Mouse (Mus musculus) frontal cortex, postnatal 25 days (tissue): Measurements from ENCODE around the gene Cdk2.

ENCODE experiments used
- DNase-seq, 2 experiments: peaks; one replicate each; pipeline ENCODE4 v3.0.0; 2022; ENCODE audit warnings: low spot score in 2 of 2

Cdk2 gene

GRCm38 (mm10) chr10:128655254-128655653 lies 49.6 kb downstream of the Cdk2 start:
- no peak for DNase-seq

GRCm38 (mm10) chr10:128653866-128654265 lies 51.0 kb downstream of the Cdk2 start:
- no peak for DNase-seq
